Mouse (Mus musculus): Measurements from ENCODE around the gene Wbp1l.

- TF ChIP-seq GATA1 (IDR thresholded peaks at IDR 0.05; ENCODE audit: low read length), result no peak
- no peak for TF ChIP-seq TAL1 (IDR thresholded peaks at IDR 0.05; ENCODE audit: low read length)
These were observed 18.5 kb downstream of the Wbp1l start for GRCm38 (mm10) chr19:46617361-46617760.
